Mouse (Mus musculus) neural tube, embryonic 13.5 days (tissue): ENCODE results near the gene Gm6034. TPM values are rescaled to one million over a fixed set of nuclear protein-coding genes. Genes with fewer than 3 reads are reported as not detected.
"Not testable (repeated sequence)": the region's sequence is repeated elsewhere in the genome, so short reads cannot be mapped to it uniquely, and the experiment has no call there.

ENCODE experiments used
- ATAC-seq: fragments of 200-750 bp; cut with Nextera tagmentation; 2 replicates; pipeline ENCODE4 v1.8.0; 2017; ENCODE audit warnings: low read depth, mild to moderate bottlenecking, moderate TSS enrichment, moderate library complexity
- H3K27ac ChIP-seq: fragments of 300-500 bp; sonication (generic); replicated peaks from 2 replicates; pipeline ENCODE4 v1.5.1; 2015; ENCODE audit warnings: moderate library complexity, mild to moderate bottlenecking, inconsistent platforms
- H3K27me3 ChIP-seq: fragments of 300-500 bp; sonication (generic); 2 replicates; pipeline ENCODE4 v1.6.1; 2015; ENCODE audit warnings: mild to moderate bottlenecking, inconsistent platforms
- H3K36me3 ChIP-seq: fragments of 300-500 bp; sonication (generic); 2 replicates; pipeline ENCODE4 v1.6.1; 2015; ENCODE audit warnings: mild to moderate bottlenecking, inconsistent platforms
- H3K4me1 ChIP-seq: fragments of 300-500 bp; sonication (generic); replicated peaks from 2 replicates; pipeline ENCODE4 v1.6.1; 2015; ENCODE audit warnings: inconsistent platforms
- H3K4me2 ChIP-seq: fragments of 300-500 bp; sonication (generic); 2 replicates; pipeline ENCODE4 v1.6.1; 2015; ENCODE audit warnings: inconsistent platforms, mild to moderate bottlenecking, moderate library complexity
- H3K4me3 ChIP-seq: fragments of 300-500 bp; sonication (generic); 2 replicates; pipeline ENCODE4 v1.5.1; 2015; ENCODE audit warnings: mild to moderate bottlenecking, inconsistent platforms
- H3K9ac ChIP-seq: fragments of 300-500 bp; sonication (generic); 2 replicates; pipeline ENCODE4 v1.6.1; 2015; ENCODE audit warnings: moderate library complexity, mild to moderate bottlenecking, inconsistent platforms
- H3K9me3 ChIP-seq: fragments of 300-500 bp; sonication (generic); 2 replicates; pipeline ENCODE4 v1.6.1; 2016; ENCODE audit warnings: inconsistent platforms
- WGBS: fragments of 180-500 bp; shearing (Covaris S2); methylation state at CpG from one replicate; pipeline ENCODE4 v1.1.7; 2015; 5-methylcytosine and 5-hydroxymethylcytosine counted together
- polyA plus RNA-seq: library from polyadenylated mRNA; unstranded; fragments of >200 nt; fragmentation: Nextera tagmentation; extraction: Ambion mirVana; gene quantifications from 2 replicates; pipeline ENCODE4 v1.2.1, GENCODE M21; 2015

The Gm6034 gene
- polyA plus RNA-seq, 1 experiment from 2014 or later, result not detected

DNA sequence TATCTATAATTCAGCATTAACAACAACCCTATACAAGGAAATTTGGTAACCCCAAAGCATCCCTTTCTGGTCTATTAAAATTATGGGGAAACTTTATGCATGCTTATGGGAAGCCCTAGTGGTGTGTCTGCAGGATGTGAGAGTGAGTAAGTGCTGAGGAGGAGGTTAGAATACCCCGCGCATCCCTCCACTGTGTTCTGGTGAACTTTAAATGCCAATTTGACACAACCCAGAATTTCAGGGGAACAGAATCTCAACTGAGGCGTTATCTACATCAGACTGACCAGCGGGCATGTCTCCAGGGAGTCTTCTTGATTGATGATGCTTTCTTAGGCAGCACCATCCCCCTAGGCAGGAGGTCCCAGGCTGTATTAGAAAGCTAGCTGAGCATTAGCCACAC lies 16.9 kb upstream of the Gm6034 start:
- Histone ChIP-seq H3K4me1 (peaks cover 15% of the 10 kb centered on the region), H3K27me3 (no peaks in the 10 kb centered on the region), H3K27ac (no peak overlapping the region), H3K36me3 (no peaks in the 10 kb centered on the region), H3K4me3 (no peak overlapping the region), H3K9me3 (no peaks in the 10 kb centered on the region), H3K9ac (no peak overlapping the region), H3K4me2 (no peak overlapping the region)
- no peak for ATAC-seq
- WGBS, result 61% methylated on average over 4 of the region's 4 CpGs

DNA sequence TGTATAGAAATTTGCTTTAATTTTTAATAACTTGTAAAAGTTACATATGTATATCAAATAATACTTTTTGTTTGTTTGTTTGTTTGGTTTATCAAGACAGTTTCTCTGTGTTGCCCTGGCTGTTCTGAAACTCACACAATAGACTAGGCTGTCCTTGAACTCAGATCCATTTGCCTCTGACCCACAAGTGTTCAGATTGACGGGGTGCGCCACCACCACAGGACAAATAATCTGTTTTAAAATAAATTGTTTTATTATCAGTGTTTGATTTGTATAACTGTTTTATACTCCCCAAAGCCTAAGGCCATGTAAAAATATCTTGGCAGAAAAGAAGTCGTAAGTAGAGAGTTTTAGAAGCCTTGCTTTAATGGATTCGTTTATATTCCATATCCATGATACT lies 15.1 kb upstream of the Gm6034 start:
- no peak for ATAC-seq
- no peak overlapping the region for H3K4me2 ChIP-seq
- no peak overlapping the region for H3K27ac ChIP-seq
- H3K9ac ChIP-seq, result no peak overlapping the region
- peaks cover 29% of the 10 kb centered on the region for H3K4me1 ChIP-seq
- H3K27me3 ChIP-seq, result peaks cover 13% of the 10 kb centered on the region; the same call in 1 of the 2 replicates
- H3K36me3 ChIP-seq, result no peaks in the 10 kb centered on the region
- 94% methylated on average over 4 of the region's 4 CpGs for WGBS
- H3K9me3 ChIP-seq, result no peaks in the 10 kb centered on the region
- H3K4me3 ChIP-seq, result no peak overlapping the region

DNA sequence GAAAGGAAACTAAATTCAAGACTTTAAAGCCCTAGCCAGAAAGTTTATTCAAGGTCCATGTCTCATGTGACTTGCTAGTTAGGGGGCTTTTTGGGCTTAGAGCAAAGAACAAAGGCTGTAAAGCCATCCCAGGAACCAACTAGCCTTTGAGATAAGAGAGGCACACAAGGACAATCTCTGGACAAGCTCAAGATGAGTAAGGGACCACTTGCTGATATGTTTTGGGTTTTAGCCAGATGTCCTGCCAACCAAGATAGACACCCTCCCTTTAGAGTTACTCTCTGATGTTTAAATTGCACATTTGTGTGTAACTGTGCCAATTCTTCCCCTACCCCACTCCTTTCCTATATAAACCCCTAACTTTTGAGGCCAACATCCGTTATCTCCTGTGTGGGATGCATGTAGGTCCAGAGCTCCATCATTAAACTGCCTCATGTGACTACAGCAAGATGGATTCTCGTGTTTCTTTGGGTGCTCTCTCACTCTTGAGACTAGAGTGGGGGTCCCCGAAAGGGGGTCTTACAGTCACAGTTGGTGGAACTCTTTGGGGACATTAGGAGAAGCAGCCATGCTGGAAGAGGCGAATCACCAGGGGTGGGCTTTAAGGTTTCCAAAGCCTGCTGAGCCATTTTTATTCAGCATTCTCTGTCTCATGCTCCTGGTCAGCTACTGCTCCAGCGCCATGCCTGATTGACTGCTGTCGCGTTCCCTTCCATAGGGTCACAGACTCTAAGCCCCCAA lies 13.7 kb upstream of the Gm6034 start:
- H3K4me1 ChIP-seq, result peaks cover 26% of the 10 kb centered on the region
- 80% methylated on average over 7 of the region's 7 CpGs for WGBS
- H3K27ac ChIP-seq, result no peak overlapping the region
- H3K9me3 ChIP-seq, result no peaks in the 10 kb centered on the region
- H3K36me3 ChIP-seq, result no peaks in the 10 kb centered on the region
- no peak overlapping the region for H3K4me3 ChIP-seq
- H3K27me3 ChIP-seq, result peaks cover 14% of the 10 kb centered on the region; the same call in 1 of the 2 replicates
- no peak for ATAC-seq
- no peak overlapping the region for H3K9ac ChIP-seq
- H3K4me2 ChIP-seq, result no peak overlapping the region

DNA sequence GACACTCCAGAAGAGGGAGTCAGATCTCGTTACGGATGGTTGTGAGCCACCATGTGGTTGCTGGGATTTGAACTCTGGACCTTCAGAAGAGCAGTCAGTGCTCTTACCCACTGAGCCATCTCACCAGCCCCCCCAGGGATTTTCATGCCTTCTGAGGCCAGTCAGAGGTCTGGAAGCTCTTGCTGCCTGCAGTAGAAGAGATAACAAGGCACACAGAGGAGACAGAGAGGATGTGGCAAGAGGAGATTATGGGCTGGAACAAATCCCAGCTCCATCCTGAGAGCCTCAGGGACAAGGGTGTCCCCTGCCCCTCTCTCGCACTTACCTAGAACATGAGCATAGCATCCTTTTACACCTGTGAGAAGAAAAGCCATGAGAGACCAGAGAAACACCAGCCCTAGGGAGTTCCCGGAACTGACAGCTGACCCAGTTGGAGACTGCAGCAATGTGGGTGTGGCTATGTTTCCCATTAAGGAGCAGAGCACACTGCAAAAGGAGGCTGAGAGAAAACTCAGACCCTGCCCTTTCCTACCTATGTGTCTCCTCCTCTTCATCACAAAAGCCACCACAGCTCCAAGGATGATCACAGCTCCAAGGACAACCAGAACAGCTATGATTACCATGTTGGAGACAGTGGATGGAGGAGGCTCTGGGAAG lies 12.6 kb upstream of the Gm6034 start:
- not testable (repeated sequence) for H3K4me3 ChIP-seq, H3K9me3 ChIP-seq, H3K27ac ChIP-seq, ATAC-seq, H3K36me3 ChIP-seq, H3K9ac ChIP-seq, H3K4me2 ChIP-seq
- peaks cover 24% of the 10 kb centered on the region for H3K4me1 ChIP-seq
- 82% methylated on average over 3 of the region's 4 CpGs for WGBS
- H3K27me3 ChIP-seq, result peaks cover 14% of the 10 kb centered on the region; the same call in 1 of the 2 replicates

DNA sequence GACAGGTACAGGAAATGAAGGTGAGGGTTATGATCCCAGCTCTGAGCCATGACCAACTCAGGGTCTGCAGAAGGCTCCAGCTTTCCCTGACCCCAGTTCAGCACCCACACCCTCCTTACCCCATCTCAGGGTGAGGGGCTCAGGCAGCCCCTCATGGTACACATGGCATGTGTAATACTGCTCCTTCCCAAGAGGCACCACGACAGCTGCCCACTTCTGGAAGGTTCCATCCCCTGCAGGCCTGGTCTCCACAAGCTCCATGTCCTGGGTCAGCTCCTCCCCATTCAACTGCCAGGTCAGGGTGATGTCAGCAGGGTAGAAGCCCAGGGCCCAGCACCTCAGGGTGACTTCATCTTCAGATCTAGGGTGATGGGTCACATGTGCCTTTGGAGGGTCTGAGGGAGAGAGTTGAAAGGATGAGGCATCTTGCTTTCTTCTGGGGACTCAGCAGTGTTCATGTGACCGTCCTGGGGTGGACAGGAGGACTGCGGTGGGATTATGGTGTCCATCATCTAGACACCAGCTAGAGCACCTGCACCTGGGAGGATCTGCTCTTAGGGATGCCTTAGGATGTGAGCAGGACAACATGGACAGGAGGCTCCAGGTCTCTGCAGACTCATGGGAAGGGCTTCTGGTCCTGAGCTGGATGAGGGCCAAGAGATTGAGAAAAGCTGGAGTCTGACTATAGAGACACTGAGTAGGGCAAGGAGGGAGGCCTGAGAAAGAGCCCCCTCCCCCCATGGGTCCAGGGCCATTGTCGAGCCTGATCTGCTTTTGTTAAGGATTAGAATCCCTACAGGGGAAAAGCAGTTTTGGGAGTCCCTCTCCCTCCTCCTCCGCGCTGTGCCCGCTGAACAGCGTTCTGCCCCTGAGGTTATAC lies 11.8 kb upstream of the Gm6034 start:
- H3K9me3 ChIP-seq, H3K36me3 ChIP-seq, H3K27ac ChIP-seq: not testable (repeated sequence)
- Histone ChIP-seq H3K4me3 (peak overlapping the region; percentile 45), H3K9ac (peak overlapping the region; percentile 45; the same call in 1 of the 2 replicates), H3K4me2 (peak overlapping the region; percentile 79), H3K27me3 (peaks cover 14% of the 10 kb centered on the region; the same call in 1 of the 2 replicates), H3K4me1 (peaks cover 22% of the 10 kb centered on the region)
- peak; percentile 42 for ATAC-seq
- 39% methylated on average over 8 of the region's 8 CpGs for WGBS

DNA sequence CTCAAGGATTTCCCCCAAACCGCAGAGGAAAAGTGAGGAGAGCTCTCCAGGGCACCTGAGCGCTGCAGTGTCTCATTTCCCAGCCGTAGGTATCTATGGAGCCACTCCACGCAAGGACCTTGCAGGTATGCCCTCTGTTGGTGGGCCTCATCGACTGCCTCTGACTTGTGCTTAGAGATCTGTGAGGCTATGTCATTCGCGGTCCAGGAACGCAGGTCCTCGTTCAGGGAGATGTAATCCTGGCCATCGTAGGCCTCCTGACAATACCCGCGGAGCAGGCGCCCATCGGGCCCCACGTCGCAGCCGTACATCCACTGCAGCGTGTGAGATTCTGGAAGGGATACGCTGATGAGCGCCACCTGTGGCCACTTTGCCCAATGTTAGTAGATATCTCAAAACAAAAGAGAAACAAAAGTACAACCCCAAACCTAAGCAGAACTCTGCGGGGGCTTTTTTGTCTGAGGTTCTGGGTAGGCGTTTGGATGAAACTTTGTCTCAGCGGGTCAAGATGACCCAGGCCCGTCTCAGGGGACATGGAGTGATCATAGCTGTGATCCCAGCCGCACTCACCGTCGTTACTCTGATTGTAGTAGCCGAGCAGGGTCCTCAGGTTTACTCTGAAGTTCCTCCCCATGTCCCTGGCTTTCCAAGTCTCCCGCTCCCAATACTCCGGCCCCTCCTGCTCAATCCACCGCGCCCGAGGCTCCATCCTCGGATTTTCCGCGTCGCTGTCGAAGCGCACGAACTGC lies 11.0 kb upstream of the Gm6034 start:
- Histone ChIP-seq H3K27me3 (peaks cover 14% of the 10 kb centered on the region; the same call in 1 of the 2 replicates), H3K4me3 (peak overlapping the region; percentile 45), H3K4me2 (peak overlapping the region; percentile 79), H3K9ac (peak overlapping the region; percentile 66), H3K4me1 (peaks cover 15% of the 10 kb centered on the region)
- H3K27ac ChIP-seq, H3K9me3 ChIP-seq, H3K36me3 ChIP-seq: not testable (repeated sequence)
- WGBS, result under 1% methylated on average over 40 of the region's 40 CpGs
- ATAC-seq, result peak; percentile 68

DNA sequence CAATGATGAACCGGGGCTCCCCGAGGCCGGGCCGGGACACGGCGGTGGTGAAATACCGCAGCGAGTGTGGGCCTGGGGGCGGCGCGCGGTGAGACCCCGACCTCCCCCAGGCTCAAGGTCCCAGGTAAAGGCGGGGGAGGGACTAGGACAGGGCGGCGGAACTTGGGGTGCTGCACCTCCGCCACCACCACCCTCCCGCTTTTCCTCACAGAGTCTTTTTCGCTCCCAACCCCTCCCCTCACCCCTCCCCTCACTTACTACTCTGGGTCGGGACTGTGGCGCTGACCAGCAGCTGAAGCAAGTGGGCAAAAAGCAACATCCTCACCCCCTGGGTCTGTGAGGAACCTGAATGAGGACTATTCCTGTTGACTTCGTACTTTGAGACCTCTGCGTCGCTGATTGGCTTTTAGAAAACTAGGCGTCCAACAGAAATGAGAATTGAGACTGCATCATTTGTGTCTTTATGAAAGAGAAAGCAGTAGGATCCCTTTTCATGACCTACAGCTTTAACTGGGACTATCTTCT lies 10.3 kb upstream of the Gm6034 start, which contains the start of gene H2-T23:
TSS of gene H2-T23 (minus strand) at position 505 of the 525 bp plus-strand sequence.
- Histone ChIP-seq H3K27me3 (peaks cover 14% of the 10 kb centered on the region; the same call in 1 of the 2 replicates), H3K4me2 (peak within 1 kb of the TSS; percentile 79), H3K9ac (peak within 1 kb of the TSS; percentile 66), H3K4me1 (peaks cover 15% of the 10 kb centered on the region), H3K4me3 (peak within 1 kb of the TSS; percentile 45)
- not testable (repeated sequence) for H3K36me3 ChIP-seq, H3K27ac ChIP-seq, H3K9me3 ChIP-seq
- ATAC-seq, result peak; percentile 28; the same call in 1 of the 2 replicates
- WGBS, result 2% methylated on average over 25 of the region's 25 CpGs

DNA sequence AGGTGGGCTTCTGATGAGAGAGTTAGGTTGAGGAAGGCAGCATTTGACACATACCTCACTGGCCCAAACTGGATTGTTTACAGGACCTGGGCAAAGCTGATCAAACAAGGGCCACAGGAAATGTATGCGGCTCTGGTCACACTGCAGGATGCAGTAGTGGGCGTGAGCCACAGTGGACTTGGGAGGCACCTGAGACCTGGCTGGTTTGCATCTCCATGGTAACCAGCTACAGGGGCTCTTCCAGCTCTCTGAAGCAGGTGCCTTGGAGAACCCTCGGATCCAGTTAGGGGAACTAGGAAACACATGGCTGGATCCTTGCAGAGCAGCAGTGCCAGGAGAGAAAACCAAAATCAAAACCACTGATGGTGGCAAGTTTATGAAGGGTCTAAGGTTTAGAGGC lies 8.2 kb upstream of the Gm6034 start:
- peaks cover 15% of the 10 kb centered on the region for H3K4me1 ChIP-seq
- H3K9ac ChIP-seq, H3K4me2 ChIP-seq, H3K27ac ChIP-seq, ATAC-seq, H3K9me3 ChIP-seq, H3K36me3 ChIP-seq, H3K4me3 ChIP-seq: not testable (repeated sequence)
- 65% methylated on average over 3 of the region's 3 CpGs for WGBS
- peaks cover 14% of the 10 kb centered on the region; the same call in 1 of the 2 replicates for H3K27me3 ChIP-seq

DNA sequence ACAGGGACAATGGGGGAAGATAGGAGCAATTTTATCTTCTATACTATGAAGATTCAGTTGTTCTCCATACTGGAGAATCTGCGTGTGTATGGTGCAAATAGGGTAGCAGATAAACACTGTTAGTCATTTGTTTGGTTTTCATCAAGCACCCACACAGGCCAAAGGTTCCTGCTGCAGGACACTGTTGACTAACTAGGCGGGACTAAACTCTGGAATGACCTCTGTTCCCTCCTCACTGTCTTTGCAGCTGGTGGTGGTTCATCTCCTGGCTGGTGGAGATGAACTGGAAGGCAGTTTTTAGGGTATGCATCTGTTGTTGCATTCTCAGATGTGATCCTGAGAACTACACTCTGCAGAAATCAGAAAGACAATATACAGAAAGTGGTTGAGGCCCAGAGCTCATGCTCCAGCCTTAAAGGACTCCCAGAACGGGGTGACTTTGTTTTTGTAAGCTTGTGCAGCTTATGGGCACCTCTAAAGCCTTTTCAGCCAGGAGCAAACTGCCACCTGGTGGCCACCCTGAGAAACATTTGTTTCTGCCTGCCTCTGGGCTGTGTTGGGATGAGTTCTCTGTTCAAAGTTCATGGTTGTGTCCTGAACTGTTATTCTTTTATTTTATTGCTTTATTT lies 7.6 kb upstream of the Gm6034 start:
- ATAC-seq, result 0 out of 2 replicates have a peak, but pooled peaks have one; percentile 51
- WGBS, result 47% methylated on average over 3 of the region's 3 CpGs
- not testable (repeated sequence) for H3K27ac ChIP-seq, H3K4me2 ChIP-seq, H3K9ac ChIP-seq, H3K9me3 ChIP-seq, H3K4me3 ChIP-seq, H3K36me3 ChIP-seq
- peaks cover 15% of the 10 kb centered on the region for H3K4me1 ChIP-seq
- H3K27me3 ChIP-seq, result peaks cover 14% of the 10 kb centered on the region; the same call in 1 of the 2 replicates

DNA sequence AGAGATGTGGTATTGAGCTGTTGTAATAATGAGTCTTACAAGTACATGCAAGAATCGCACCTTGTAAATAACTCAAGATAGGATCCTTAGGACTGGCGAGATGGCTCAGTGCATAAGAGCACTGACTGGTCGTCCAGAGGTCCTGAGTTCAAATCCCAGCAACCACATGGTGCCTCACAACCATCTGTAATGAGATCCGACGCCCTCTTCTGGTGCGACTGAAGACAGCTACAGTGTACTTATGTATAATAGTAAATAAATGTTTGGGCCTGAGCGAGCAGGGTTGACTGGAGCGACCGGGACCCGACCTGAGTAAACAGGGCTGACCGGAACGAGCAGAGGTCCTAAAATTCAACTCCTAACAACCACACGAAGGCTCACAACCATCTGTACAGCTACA lies 6.6 kb upstream of the Gm6034 start:
- not testable (repeated sequence) for H3K9ac ChIP-seq, ATAC-seq, H3K4me3 ChIP-seq, H3K9me3 ChIP-seq, H3K4me2 ChIP-seq, H3K36me3 ChIP-seq, H3K27ac ChIP-seq
- 85% methylated on average over 13 of the region's 13 CpGs for WGBS
- peaks cover 15% of the 10 kb centered on the region for H3K4me1 ChIP-seq
- peaks cover 14% of the 10 kb centered on the region; the same call in 1 of the 2 replicates for H3K27me3 ChIP-seq

DNA sequence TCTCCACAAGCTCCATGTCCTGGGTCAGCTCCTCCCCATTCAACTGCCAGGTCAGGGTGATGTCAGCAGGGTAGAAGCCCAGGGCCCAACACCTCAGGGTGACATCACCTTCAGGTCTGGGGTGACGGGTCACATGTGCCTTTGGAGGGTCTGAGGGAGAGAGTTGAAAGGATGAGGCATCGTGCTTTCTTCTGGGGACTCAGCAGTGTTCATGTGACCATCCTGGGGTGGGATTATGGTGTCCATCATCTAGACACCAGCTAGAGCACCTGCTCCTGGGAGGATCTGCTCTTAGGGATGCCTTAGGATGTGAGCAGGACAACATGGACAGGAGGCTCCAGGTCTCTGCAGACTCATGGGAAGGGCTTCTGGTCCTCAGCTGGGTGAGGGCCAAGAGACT lies 2.2 kb upstream of the Gm6034 start:
- ATAC-seq, H3K36me3 ChIP-seq: not testable (repeated sequence)

More for the DNA sequence above, 2.2 kb upstream of the Gm6034 start:
- not testable (repeated sequence) for H3K4me2 ChIP-seq, H3K9me3 ChIP-seq, H3K4me3 ChIP-seq, H3K4me1 ChIP-seq, H3K27me3 ChIP-seq, H3K9ac ChIP-seq, H3K27ac ChIP-seq
- WGBS, result 80% methylated on average over 2 of the region's 2 CpGs
